Mouse (Mus musculus) monocyte, adult 5-6 weeks (primary cell): ENCODE data around the gene Rgs6. TPM values are rescaled to one million over a fixed set of nuclear protein-coding genes. Genes with fewer than 3 reads are reported as not detected.

Source experiments
- ATAC-seq: fragments of 153-309, 156-312 bp; replicated peaks from 2 replicates; pipeline ENCODE4 v1.8.0; 2017; ENCODE audit warnings: mild to moderate bottlenecking; ENCODE audit not compliant: low TSS enrichment, insufficient number of reproducible peaks, severe bottlenecking, poor library complexity, low FRiP score
- total RNA-seq: library from RNA; stranded (forward); fragments of 200-1000, 200-491, 200-594 nt; gene quantifications from 3 replicates; pipeline ENCODE4 v1.2.3, GENCODE M21; 2017

The Rgs6 gene
- total RNA-seq, 1 experiment from 2014 or later: not detected

GRCm38 (mm10) chr12:82819328-82819727 is 231.2 kb downstream of the Rgs6 start:
- ATAC-seq: no peak

- ATAC-seq: no peak
These were observed 231.9 kb downstream of the Rgs6 start for GRCm38 (mm10) chr12:82819991-82820390.

- no peak for ATAC-seq
These were observed 234.9 kb downstream of the Rgs6 start for GRCm38 (mm10) chr12:82822821-82823620.

- ATAC-seq: no peak
These were observed 242.2 kb downstream of the Rgs6 start for GRCm38 (mm10) chr12:82830333-82830732.

GRCm38 (mm10) chr12:82838544-82838943 is 250.5 kb downstream of the Rgs6 start:
- ATAC-seq: no peak

GRCm38 (mm10) chr12:82841566-82841965 is 253.5 kb downstream of the Rgs6 start:
- ATAC-seq: no peak

GRCm38 (mm10) chr12:82848304-82848872 is 260.3 kb downstream of the Rgs6 start:
- no peak for ATAC-seq

- ATAC-seq: no peak
These were observed 266.8 kb downstream of the Rgs6 start for GRCm38 (mm10) chr12:82854902-82855301.

GRCm38 (mm10) chr12:82855333-82856107 is 267.4 kb downstream of the Rgs6 start:
- ATAC-seq: no peak

- no peak for ATAC-seq
These were observed 277.6 kb downstream of the Rgs6 start for GRCm38 (mm10) chr12:82865686-82866085.

GRCm38 (mm10) chr12:82880711-82881110 is 292.6 kb downstream of the Rgs6 start:
- ATAC-seq: no peak

GRCm38 (mm10) chr12:82883079-82883478 is 295.0 kb downstream of the Rgs6 start:
- ATAC-seq: no peak

- ATAC-seq: no peak
These were observed 307.1 kb downstream of the Rgs6 start for GRCm38 (mm10) chr12:82894971-82895838.

GRCm38 (mm10) chr12:82905773-82906172 is 317.7 kb downstream of the Rgs6 start:
- ATAC-seq: no peak

- no peak for ATAC-seq
These were observed 322.8 kb downstream of the Rgs6 start for GRCm38 (mm10) chr12:82910846-82911245.

GRCm38 (mm10) chr12:82914127-82914526 is 326.0 kb downstream of the Rgs6 start:
- no peak for ATAC-seq

- ATAC-seq: no peak
These were observed 332.1 kb downstream of the Rgs6 start for GRCm38 (mm10) chr12:82920146-82920545.

- no peak for ATAC-seq
These were observed 333.4 kb downstream of the Rgs6 start for GRCm38 (mm10) chr12:82921287-82922015.
